Mouse (Mus musculus): ENCODE results near the gene Acvrl1. TPM values are rescaled to one million over a fixed set of nuclear protein-coding genes. Genes with fewer than 3 reads are reported as not detected.

Gene Acvrl1
- 27.8 and 28.9 TPM in 2 replicates for polyA plus RNA-seq (2012; rRNA removed)

- Histone ChIP-seq H3K27ac (ENCODE audit: insufficient read depth, low read length) (peak within 1 kb of the TSS; percentile 48), H3K36me3 (ENCODE audit: control insufficient read depth, insufficient read depth, low read length) (no peaks in the 10 kb centered on the region), H3K4me3 (ENCODE audit: extremely low read depth, insufficient read depth, insufficient read length) (peak within 1 kb of the TSS; percentile 44), H3K27me3 (ENCODE audit: control insufficient read depth, insufficient read depth, low read length) (peaks cover 7% of the 10 kb centered on the region), H3K4me1 (ENCODE audit: control insufficient read depth, insufficient read depth, insufficient read length) (peaks cover 3% of the 10 kb centered on the region; the same call in 1 of the 2 replicates)
- WGBS, result 9% methylated on average over 46 of the region's 46 CpGs
- no peak for DNase-seq (ENCODE audit: low read depth in 1 of 2, low spot score in 2 of 2)
- TF ChIP-seq CTCF (IDR thresholded peaks at IDR 0.05; ENCODE audit: extremely low read depth, insufficient read depth, insufficient read length, insufficient replicate concordance), result no peak
- TF ChIP-seq POLR2A (IDR thresholded peaks at IDR 0.05; ENCODE audit: low read depth, low read length), result no peak
Observed at GRCm38 (mm10) chr15:101128181-101129089, at the start of gene Acvrl1. TSS of gene Acvrl1 (plus strand) at chr15:101128522.

DNA sequence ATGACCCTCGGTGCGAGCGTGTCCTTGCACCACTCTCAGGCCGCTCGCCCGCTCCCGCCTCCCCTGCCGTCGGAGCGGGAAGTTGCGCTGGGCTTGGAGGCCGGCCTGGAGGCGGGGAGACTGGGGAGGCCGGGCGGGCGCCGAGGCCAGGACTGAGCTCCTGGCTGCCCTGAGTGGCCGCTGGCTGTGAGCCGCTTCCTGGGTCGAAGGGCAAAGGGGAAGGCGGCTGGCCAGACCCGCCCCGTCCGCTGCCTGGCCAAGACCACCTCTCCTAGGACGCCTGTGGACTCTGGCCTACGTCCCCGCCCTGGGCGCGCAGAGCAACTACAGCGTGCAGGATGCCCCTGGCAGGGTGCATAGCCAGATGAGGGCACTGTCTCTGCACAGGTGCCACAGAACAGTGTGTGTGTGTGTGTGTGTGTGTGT is 49.6 kb upstream of the Acvrl1 start:
- DNase-seq (ENCODE audit: low read depth in 1 of 2, low spot score in 2 of 2), result peak in 1 of 2 experiments; percentile 23
- Histone ChIP-seq H3K4me3 (ENCODE audit: extremely low read depth, insufficient read depth, insufficient read length) (peak overlapping the region; percentile 57; the same call in 1 of the 2 replicates), H3K4me1 (ENCODE audit: control insufficient read depth, insufficient read depth, insufficient read length) (peaks cover 2% of the 10 kb centered on the region; the same call in 1 of the 2 replicates), H3K27me3 (ENCODE audit: control insufficient read depth, insufficient read depth, low read length) (peaks cover 14% of the 10 kb centered on the region), H3K36me3 (ENCODE audit: control insufficient read depth, insufficient read depth, low read length) (no peaks in the 10 kb centered on the region), H3K27ac (ENCODE audit: insufficient read depth, low read length) (no peak overlapping the region; the same call in 1 of the 2 replicates)
- TF ChIP-seq POLR2A (IDR thresholded peaks at IDR 0.05; ENCODE audit: low read depth, low read length), result no peak
- no peak for TF ChIP-seq CTCF (IDR thresholded peaks at IDR 0.05; ENCODE audit: extremely low read depth, insufficient read depth, insufficient read length, insufficient replicate concordance)
- 10% methylated on average over 29 of the region's 30 CpGs for WGBS

DNA sequence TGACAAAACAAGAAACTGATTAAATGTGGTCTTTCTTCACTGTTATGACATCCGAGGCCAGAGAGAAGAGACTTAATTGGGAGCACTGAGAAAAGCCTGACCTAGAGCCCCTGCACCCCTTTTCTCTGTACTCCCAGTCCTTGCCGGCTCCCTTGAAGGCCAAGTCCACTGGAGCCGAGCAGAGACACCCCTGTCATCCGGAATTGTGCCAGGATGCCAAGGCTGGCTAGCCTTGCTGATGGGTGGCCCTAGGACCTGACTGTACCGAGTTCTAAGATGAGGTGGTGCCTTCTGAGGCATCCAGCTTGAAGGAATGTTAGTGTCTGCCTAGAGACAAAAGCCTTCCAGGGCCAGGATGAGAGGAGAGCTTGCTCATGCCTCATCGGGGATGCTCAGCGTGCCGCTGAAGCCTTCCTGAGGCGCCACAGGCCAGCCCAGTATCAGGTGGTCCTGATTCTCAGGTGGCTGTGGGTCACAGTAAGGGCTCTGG is 48.2 kb upstream of the Acvrl1 start:
- TF ChIP-seq CTCF (IDR thresholded peaks at IDR 0.05; ENCODE audit: extremely low read depth, insufficient read depth, insufficient read length, insufficient replicate concordance) (no peak), POLR2A (IDR thresholded peaks at IDR 0.05; ENCODE audit: low read depth, low read length) (no peak)
- Histone ChIP-seq H3K27me3 (ENCODE audit: control insufficient read depth, insufficient read depth, low read length) (peaks cover 14% of the 10 kb centered on the region), H3K36me3 (ENCODE audit: control insufficient read depth, insufficient read depth, low read length) (no peaks in the 10 kb centered on the region), H3K4me1 (ENCODE audit: control insufficient read depth, insufficient read depth, insufficient read length) (peaks cover 2% of the 10 kb centered on the region; the same call in 1 of the 2 replicates), H3K27ac (ENCODE audit: insufficient read depth, low read length) (no peak overlapping the region), H3K4me3 (ENCODE audit: extremely low read depth, insufficient read depth, insufficient read length) (no peak overlapping the region)
- DNase-seq (ENCODE audit: low read depth in 1 of 2, low spot score in 2 of 2), result no peak
- 92% methylated on average over 9 of the region's 9 CpGs for whole genome bisulfite sequencing

DNA sequence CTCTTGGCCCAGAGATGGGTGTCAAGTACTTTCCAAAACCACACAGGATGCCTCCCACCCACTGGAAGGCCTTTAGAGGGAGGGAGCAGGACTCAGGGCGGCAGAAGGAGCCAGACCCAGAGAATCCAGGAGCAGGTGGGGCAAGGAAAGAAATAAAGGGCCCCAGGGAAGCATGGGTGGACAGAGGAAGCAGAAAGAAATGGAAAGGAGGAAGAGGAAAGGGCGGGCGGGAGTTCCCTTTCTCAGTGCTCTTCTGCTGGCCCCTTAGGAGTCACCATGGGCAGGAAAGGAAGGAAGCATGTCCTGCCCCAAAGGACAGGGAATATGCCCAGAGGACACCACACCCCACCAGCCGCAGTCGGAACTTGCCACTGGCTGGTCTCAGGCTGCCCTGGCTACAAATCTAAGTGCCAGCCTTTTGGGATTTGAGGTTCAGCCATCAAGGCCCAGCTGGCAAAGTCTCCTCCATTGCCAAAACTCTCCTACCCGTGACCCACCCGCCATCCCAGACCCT is 47.2 kb upstream of the Acvrl1 start:
- Histone ChIP-seq H3K36me3 (ENCODE audit: control insufficient read depth, insufficient read depth, low read length) (no peaks in the 10 kb centered on the region), H3K27ac (ENCODE audit: insufficient read depth, low read length) (no peak overlapping the region), H3K4me1 (ENCODE audit: control insufficient read depth, insufficient read depth, insufficient read length) (peaks cover 2% of the 10 kb centered on the region; the same call in 1 of the 2 replicates), H3K4me3 (ENCODE audit: extremely low read depth, insufficient read depth, insufficient read length) (no peak overlapping the region), H3K27me3 (ENCODE audit: control insufficient read depth, insufficient read depth, low read length) (peaks cover 14% of the 10 kb centered on the region)
- TF ChIP-seq CTCF (IDR thresholded peaks at IDR 0.05; ENCODE audit: extremely low read depth, insufficient read depth, insufficient read length, insufficient replicate concordance) (no peak), POLR2A (IDR thresholded peaks at IDR 0.05; ENCODE audit: low read depth, low read length) (no peak)
- whole genome bisulfite sequencing, result 64% methylated on average over 7 of the region's 7 CpGs
- DNase-seq (ENCODE audit: low read depth in 1 of 2, low spot score in 2 of 2), result no peak

DNA sequence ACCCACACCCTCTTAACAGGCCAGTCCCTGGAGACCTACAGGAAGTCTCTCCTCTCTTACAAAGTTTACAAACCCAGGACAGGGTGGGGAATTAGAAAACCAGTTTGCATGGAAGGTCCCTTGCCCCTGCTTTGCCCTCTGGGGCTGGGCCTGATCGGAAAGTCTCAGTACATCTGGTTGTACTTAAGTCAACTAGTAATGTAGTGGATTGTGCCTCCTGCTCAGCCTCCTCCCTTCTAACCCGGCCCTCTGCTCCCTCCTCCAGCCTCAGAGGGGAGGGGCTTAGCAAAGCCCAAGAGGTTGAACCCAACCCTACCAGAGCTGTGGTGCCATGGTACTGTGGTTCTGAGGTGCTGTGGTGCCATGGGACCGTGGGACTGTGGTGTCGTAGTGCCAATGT is 46.1 kb upstream of the Acvrl1 start:
- 59% methylated on average over 4 of the region's 4 CpGs for WGBS
- no peak for DNase-seq (ENCODE audit: low read depth in 1 of 2, low spot score in 2 of 2)
- Histone ChIP-seq H3K4me3 (ENCODE audit: extremely low read depth, insufficient read depth, insufficient read length) (no peak overlapping the region), H3K27ac (ENCODE audit: insufficient read depth, low read length) (no peak overlapping the region), H3K4me1 (ENCODE audit: control insufficient read depth, insufficient read depth, insufficient read length) (peaks cover 2% of the 10 kb centered on the region; the same call in 1 of the 2 replicates), H3K36me3 (ENCODE audit: control insufficient read depth, insufficient read depth, low read length) (no peaks in the 10 kb centered on the region), H3K27me3 (ENCODE audit: control insufficient read depth, insufficient read depth, low read length) (peaks cover 14% of the 10 kb centered on the region)
- no peak for TF ChIP-seq CTCF (IDR thresholded peaks at IDR 0.05; ENCODE audit: extremely low read depth, insufficient read depth, insufficient read length, insufficient replicate concordance)
- no peak for TF ChIP-seq POLR2A (IDR thresholded peaks at IDR 0.05; ENCODE audit: low read depth, low read length)

DNA sequence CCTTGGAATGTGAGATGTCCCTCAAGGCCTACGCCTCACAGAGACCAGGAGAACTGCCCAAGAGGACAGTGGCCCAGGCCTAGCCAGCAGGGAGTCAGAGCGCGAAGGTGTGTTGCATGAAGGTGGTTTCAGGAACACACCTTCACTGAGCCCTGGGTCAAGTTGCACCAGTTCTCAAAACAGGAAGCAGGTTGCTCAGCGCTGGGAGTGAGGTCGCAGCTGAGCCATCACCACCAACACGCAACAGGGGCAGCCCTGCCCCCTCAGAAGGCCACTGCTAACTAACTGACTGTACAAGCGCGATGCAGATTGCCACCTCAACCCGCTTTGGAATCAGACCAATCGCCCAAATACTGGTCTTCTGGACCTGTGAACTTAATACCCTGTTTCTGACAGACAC is 43.8 kb upstream of the Acvrl1 start:
- no peaks in the 10 kb centered on the region for H3K36me3 ChIP-seq (ENCODE audit: control insufficient read depth, insufficient read depth, low read length)
- H3K4me3 ChIP-seq (ENCODE audit: extremely low read depth, insufficient read depth, insufficient read length), result no peak overlapping the region
- peaks cover 1% of the 10 kb centered on the region; the same call in 1 of the 2 replicates for H3K27me3 ChIP-seq (ENCODE audit: control insufficient read depth, insufficient read depth, low read length)
- H3K4me1 ChIP-seq (ENCODE audit: control insufficient read depth, insufficient read depth, insufficient read length), result no peaks in the 10 kb centered on the region
- no peak for TF ChIP-seq CTCF (IDR thresholded peaks at IDR 0.05; ENCODE audit: extremely low read depth, insufficient read depth, insufficient read length, insufficient replicate concordance)
- no peak for DNase-seq (ENCODE audit: low read depth in 1 of 2, low spot score in 2 of 2)
- WGBS, result 34% methylated on average over 10 of the region's 10 CpGs
- no peak overlapping the region for H3K27ac ChIP-seq (ENCODE audit: insufficient read depth, low read length)

Measured in spleen, adult 2 months (tissue).